Mouse (Mus musculus) ES-Bruce4 (cell line): ENCODE measurements around the gene Ptprq. TPM values are rescaled to one million over a fixed set of nuclear protein-coding genes. Genes with fewer than 3 reads are reported as not detected.

Source experiments
- H3K27ac ChIP-seq: 2 replicates; pipeline ENCODE4 v1.5.1; 2012; ENCODE audit warnings: low read length, inconsistent platforms; ENCODE audit not compliant: insufficient read depth
- H3K27me3 ChIP-seq: 2 replicates; pipeline ENCODE4 v1.6.1; 2012; ENCODE audit warnings: mild to moderate bottlenecking, low read length, inconsistent platforms; ENCODE audit not compliant: control insufficient read depth, poor library complexity, insufficient read depth, severe bottlenecking
- H3K36me3 ChIP-seq: 2 replicates; pipeline ENCODE4 v1.6.1; 2012; ENCODE audit warnings: inconsistent platforms, mild to moderate bottlenecking, low read length, moderate library complexity; ENCODE audit not compliant: control insufficient read depth, poor library complexity, insufficient read depth, severe bottlenecking
- H3K4me1 ChIP-seq: one replicate; pipeline ENCODE4 v1.8.1; 2011; ENCODE audit warnings: low read length; ENCODE audit not compliant: control insufficient read depth, insufficient read depth
- H3K4me3 ChIP-seq: 2 replicates; pipeline ENCODE4 v1.5.1; 2011; ENCODE audit warnings: low read depth, mild to moderate bottlenecking, low read length
- H3K9ac ChIP-seq: 2 replicates; pipeline ENCODE4 v1.6.1; 2012; ENCODE audit warnings: low read depth, mild to moderate bottlenecking, inconsistent platforms; ENCODE audit not compliant: poor library complexity, severe bottlenecking
- H3K9me3 ChIP-seq: replicated peaks from 2 replicates; pipeline ENCODE4 v1.6.1; 2012; ENCODE audit warnings: mild to moderate bottlenecking, low read length, inconsistent platforms; ENCODE audit not compliant: control insufficient read depth, poor library complexity, insufficient read depth, severe bottlenecking
- CTCF ChIP-seq: IDR thresholded peaks from one replicate; pipeline ENCODE4 v1.8.1; 2011; ENCODE audit warnings: low read depth, low read length
- EP300 ChIP-seq: IDR thresholded peaks from 2 replicates; pipeline ENCODE4 v1.6.1; 2011; ENCODE audit warnings: low read depth, low read length; ENCODE audit not compliant: insufficient read depth
- POLR2A ChIP-seq: IDR thresholded peaks from one replicate; pipeline ENCODE4 v1.8.1; 2011; ENCODE audit warnings: low read length; ENCODE audit not compliant: insufficient read depth
- polyA plus RNA-seq: library from polyadenylated mRNA; stranded (reverse); fragments of >200 nt; gene quantifications from 2 replicates; pipeline ENCODE4 v1.2.4, GENCODE M21; 2011; ENCODE audit warnings: low read depth; ENCODE audit not compliant: missing spikeins, insufficient read depth, insufficient read length

The Ptprq gene
- polyA plus RNA-seq, 1 experiment, result not detected

DNA sequence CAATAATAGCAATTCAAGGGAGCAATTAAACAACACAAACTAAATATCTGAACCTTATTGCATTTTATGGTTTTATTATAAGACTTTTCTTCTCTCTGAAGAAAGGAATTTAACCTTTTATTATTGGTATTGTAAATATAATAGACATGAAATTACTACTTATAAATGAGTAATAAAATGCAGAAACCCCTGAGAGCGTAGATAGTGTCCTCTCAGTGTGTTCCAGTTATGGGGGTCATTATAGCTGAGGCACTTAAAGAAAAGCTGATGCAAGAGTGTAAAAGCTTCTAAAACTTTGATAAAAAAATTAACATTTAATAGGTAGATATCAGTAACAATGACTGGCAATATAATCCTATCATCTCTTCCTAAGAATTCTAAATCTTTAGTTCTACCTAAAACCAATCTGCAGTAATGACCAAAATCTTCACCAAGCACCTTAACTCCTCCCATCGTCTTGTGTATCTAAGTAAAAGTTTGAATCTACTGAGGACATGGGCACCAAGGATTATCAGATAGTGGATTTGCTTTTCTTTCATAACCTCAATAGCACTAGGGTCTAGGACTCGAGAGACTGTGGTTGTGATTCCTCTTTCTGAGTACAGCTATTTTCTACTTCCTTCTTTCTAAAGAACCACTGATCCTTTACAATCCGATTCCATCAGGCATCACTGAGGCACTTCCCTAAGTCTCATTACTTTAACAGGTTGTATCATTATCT, 51.3 kb downstream of the Ptprq start:
- TF ChIP-seq EP300 (no peak), POLR2A (no peak), CTCF (no peak)
- H3K4me3 ChIP-seq, result no peak overlapping the region
- H3K36me3 ChIP-seq, result no peaks in the 10 kb centered on the region
- no peaks in the 10 kb centered on the region for H3K9me3 ChIP-seq
- no peaks in the 10 kb centered on the region for H3K4me1 ChIP-seq
- no peaks in the 10 kb centered on the region for H3K27me3 ChIP-seq
- H3K9ac ChIP-seq, result no peak overlapping the region
- H3K27ac ChIP-seq, result no peak overlapping the region

DNA sequence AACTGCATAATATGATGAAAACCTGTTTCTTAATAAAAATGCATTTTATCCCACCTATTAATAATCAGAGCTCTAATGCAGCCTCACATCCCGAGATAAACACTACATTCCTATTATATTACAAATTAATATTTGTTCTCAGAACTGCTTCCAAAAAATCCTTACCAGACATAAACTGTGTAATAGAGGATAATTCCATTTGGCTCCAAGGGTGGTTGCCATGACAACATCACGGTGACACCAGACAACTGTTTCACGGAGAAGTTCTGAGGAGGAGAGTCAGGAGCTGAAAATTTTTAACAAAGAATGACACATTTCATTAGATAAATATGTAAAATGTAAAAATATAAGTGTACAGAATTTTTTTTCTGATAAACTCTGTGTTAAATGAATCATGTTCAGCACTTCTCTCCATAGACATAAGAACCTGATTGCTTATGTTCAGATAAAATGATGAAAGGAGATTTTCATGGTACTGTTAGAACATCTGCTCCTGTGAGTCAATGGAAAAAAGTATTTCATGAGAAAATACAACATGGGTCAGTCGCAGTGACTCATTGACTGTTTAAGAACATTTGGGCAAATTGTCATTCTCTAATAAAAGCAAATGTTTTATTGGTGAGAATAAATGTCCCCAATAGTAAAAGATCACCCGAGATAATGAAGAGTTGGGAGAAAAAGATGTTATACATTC, 57.3 kb downstream of the Ptprq start:
- Histone ChIP-seq H3K36me3 (no peaks in the 10 kb centered on the region), H3K9ac (no peak overlapping the region), H3K27me3 (no peaks in the 10 kb centered on the region), H3K9me3 (no peaks in the 10 kb centered on the region), H3K27ac (no peak overlapping the region), H3K4me1 (no peaks in the 10 kb centered on the region), H3K4me3 (no peak overlapping the region)
- TF ChIP-seq CTCF (no peak), POLR2A (no peak), EP300 (no peak)

GRCm38 (mm10) chr10:107661970-107662369, 57.9 kb downstream of the Ptprq start:
- no peak overlapping the region for H3K9ac ChIP-seq
- H3K36me3 ChIP-seq, result no peaks in the 10 kb centered on the region
- H3K9me3 ChIP-seq, result no peaks in the 10 kb centered on the region
- no peak overlapping the region for H3K27ac ChIP-seq
- H3K4me1 ChIP-seq, result no peaks in the 10 kb centered on the region
- no peak overlapping the region for H3K4me3 ChIP-seq
- H3K27me3 ChIP-seq, result no peaks in the 10 kb centered on the region
- TF ChIP-seq POLR2A (no peak), EP300 (no peak), CTCF (no peak)

DNA sequence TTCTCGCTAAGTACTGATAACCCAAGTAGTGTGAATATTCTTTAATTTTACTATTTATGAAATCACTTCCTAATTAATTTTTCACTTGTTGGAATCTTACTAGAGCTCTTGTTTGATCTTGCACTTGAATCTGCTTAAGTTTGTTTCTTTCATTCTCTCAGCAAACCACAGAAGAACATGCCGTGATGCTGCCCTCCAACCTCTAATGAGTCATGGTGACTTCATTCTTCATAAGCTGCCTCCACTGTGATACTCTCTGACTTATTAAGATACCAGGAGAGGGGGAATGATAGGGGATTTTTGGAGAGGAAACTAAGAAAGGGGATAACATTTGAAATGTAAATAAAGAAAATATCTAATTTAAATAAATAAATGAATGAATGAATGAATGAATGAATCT, 60.7 kb downstream of the Ptprq start:
- Histone ChIP-seq H3K27me3 (no peaks in the 10 kb centered on the region), H3K9me3 (no peaks in the 10 kb centered on the region), H3K27ac (no peak overlapping the region), H3K4me3 (no peak overlapping the region), H3K4me1 (no peaks in the 10 kb centered on the region), H3K9ac (no peak overlapping the region), H3K36me3 (no peaks in the 10 kb centered on the region)
- TF ChIP-seq CTCF, result no peak
- no peak for TF ChIP-seq EP300
- TF ChIP-seq POLR2A, result no peak

- Histone ChIP-seq H3K9me3 (no peaks in the 10 kb centered on the region), H3K4me1 (no peaks in the 10 kb centered on the region)
- TF ChIP-seq EP300 (no peak), POLR2A (no peak), CTCF (no peak)
These were observed 70.2 kb downstream of the Ptprq start for GRCm38 (mm10) chr10:107649687-107650086.

DNA sequence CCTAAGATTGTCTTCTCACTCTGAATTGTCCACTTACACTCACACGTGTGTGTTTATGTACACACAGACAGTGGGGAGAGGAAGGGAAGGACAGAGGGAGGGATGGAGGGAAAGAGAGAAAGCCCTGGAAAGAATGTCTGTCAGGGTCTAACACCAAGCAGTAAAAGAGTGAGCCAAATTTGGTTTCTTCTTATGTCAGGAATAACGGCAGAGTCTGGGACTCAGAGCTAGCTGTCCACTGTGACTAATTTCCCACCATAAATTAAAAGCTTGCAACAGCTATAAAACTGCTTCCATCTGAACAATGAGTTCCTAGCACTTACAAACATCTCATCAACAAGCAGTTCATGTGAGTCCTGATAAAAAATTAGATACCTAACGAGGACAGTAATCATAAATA, 91.7 kb downstream of the Ptprq start:
- H3K36me3 ChIP-seq, result no peaks in the 10 kb centered on the region
- H3K9me3 ChIP-seq, result no peaks in the 10 kb centered on the region
- no peak overlapping the region for H3K9ac ChIP-seq
- H3K27me3 ChIP-seq, result no peaks in the 10 kb centered on the region
- H3K4me1 ChIP-seq, result no peaks in the 10 kb centered on the region
- no peak overlapping the region for H3K4me3 ChIP-seq
- H3K27ac ChIP-seq, result no peak overlapping the region
- TF ChIP-seq EP300 (no peak), POLR2A (no peak), CTCF (no peak)

More at GRCm38 (mm10) chr10:107649687-107650086, 70.2 kb downstream of the Ptprq start:
- Histone ChIP-seq H3K36me3 (no peaks in the 10 kb centered on the region), H3K27ac (no peak overlapping the region), H3K27me3 (no peaks in the 10 kb centered on the region), H3K9ac (no peak overlapping the region), H3K4me3 (no peak overlapping the region)
